Mouse (Mus musculus): ENCODE measurements around the gene Hyal1. TPM values are rescaled to one million over a fixed set of nuclear protein-coding genes. Genes with fewer than 3 reads are reported as not detected.

The Hyal1 gene
- total RNA-seq, 2 experiments from 2014 or later: 0.44 to 0.54 TPM

Other genes starting within 250 kb of the Hyal1 start
- gene Hemk1, start 238.6 kb upstream of the Hyal1 start, total RNA-seq (2015): 14.5 and 20.2 TPM in 2 replicates
- 12.0 and 14.0 TPM in 2 replicates for gene Hemk1, start 238.6 kb upstream of the Hyal1 start, total RNA-seq (2017)
- 0.07 TPM in 1 of 2 replicates, not detected in the other for gene 6430571L13Rik, start 236.3 kb upstream of the Hyal1 start, total RNA-seq (2015)
- gene 6430571L13Rik, start 236.3 kb upstream of the Hyal1 start, total RNA-seq (2017): 0.08 and 0.17 TPM in 2 replicates
- gene Cacna2d2, start 177.3 kb upstream of the Hyal1 start, total RNA-seq (2015): 0.42 and 1.5 TPM in 2 replicates
- 0.30 and 0.37 TPM in 2 replicates for gene Cacna2d2, start 177.3 kb upstream of the Hyal1 start, total RNA-seq (2017)
- 9.9 and 12.3 TPM in 2 replicates for gene Tmem115, start 43.0 kb upstream of the Hyal1 start, total RNA-seq (2015)
- gene Tmem115, start 43.0 kb upstream of the Hyal1 start, total RNA-seq (2017): 14.5 and 19.9 TPM in 2 replicates
- 19.3 and 22.8 TPM in 2 replicates for gene Cyb561d2, start 34.7 kb upstream of the Hyal1 start, total RNA-seq (2015)
- gene Cyb561d2, start 34.7 kb upstream of the Hyal1 start, total RNA-seq (2017): 12.2 and 16.3 TPM in 2 replicates
- gene Nprl2, start 34.7 kb upstream of the Hyal1 start, total RNA-seq (2015): 9.2 and 14.3 TPM in 2 replicates
- 10.7 and 13.0 TPM in 2 replicates for gene Nprl2, start 34.7 kb upstream of the Hyal1 start, total RNA-seq (2017)
- gene Zmynd10, start 29.6 kb upstream of the Hyal1 start, total RNA-seq (2015): 0.12 TPM in 1 of 2 replicates, not detected in the other
- gene Zmynd10, start 29.6 kb upstream of the Hyal1 start, total RNA-seq (2017): 0.33 and 0.37 TPM in 2 replicates
- 27.3 and 27.4 TPM in 2 replicates for gene Rassf1, start 25.4 kb upstream of the Hyal1 start, total RNA-seq (2015)
- 35.4 and 38.8 TPM in 2 replicates for gene Rassf1, start 25.4 kb upstream of the Hyal1 start, total RNA-seq (2017)
- 16.7 and 17.1 TPM in 2 replicates for gene Tusc2, start 13.7 kb upstream of the Hyal1 start, total RNA-seq (2015)
- gene Tusc2, start 13.7 kb upstream of the Hyal1 start, total RNA-seq (2017): 15.2 and 15.3 TPM in 2 replicates
- 6.6 and 7.3 TPM in 2 replicates for gene Hyal2, start 9.0 kb upstream of the Hyal1 start, total RNA-seq (2015)
- gene Hyal2, start 9.0 kb upstream of the Hyal1 start, total RNA-seq (2017): 2.8 and 4.1 TPM in 2 replicates
- 9.3 and 15.4 TPM in 2 replicates for gene Naa80, start 2.0 kb downstream of the Hyal1 start, total RNA-seq (2015)
- 9.3 and 10.4 TPM in 2 replicates for gene Naa80, start 2.0 kb downstream of the Hyal1 start, total RNA-seq (2017)
- 1.4 and 1.7 TPM in 2 replicates for gene Hyal3, start 3.9 kb downstream of the Hyal1 start, total RNA-seq (2015)
- 0.58 TPM in 1 of 2 replicates, not detected in the other for gene Hyal3, start 3.9 kb downstream of the Hyal1 start, total RNA-seq (2017)
- 68.0 and 93.4 TPM in 2 replicates for gene Ifrd2, start 10.7 kb downstream of the Hyal1 start, total RNA-seq (2015)
- gene Ifrd2, start 10.7 kb downstream of the Hyal1 start, total RNA-seq (2017): 31.5 and 72.4 TPM in 2 replicates
- gene Sema3b, start 32.3 kb downstream of the Hyal1 start, total RNA-seq (2015): not detected in 2 replicates
- not detected in 2 replicates for gene Sema3b, start 32.3 kb downstream of the Hyal1 start, total RNA-seq (2017)
- 333 and 362 TPM in 2 replicates for gene Gnai2, start 58.4 kb downstream of the Hyal1 start, total RNA-seq (2015)
- 423 and 432 TPM in 2 replicates for gene Gnai2, start 58.4 kb downstream of the Hyal1 start, total RNA-seq (2017)
- gene Slc38a3, start 92.6 kb downstream of the Hyal1 start, total RNA-seq (2015): not detected in 2 replicates
- not detected in 2 replicates for gene Slc38a3, start 92.6 kb downstream of the Hyal1 start, total RNA-seq (2017)
- 0.12 TPM in 1 of 2 replicates, not detected in the other for gene Gnat1, start 102.8 kb downstream of the Hyal1 start, total RNA-seq (2015)
- gene Gnat1, start 102.8 kb downstream of the Hyal1 start, total RNA-seq (2017): not detected in 2 replicates
- not detected in 2 replicates for gene Sema3f, start 133.5 kb downstream of the Hyal1 start, total RNA-seq (2015)
- gene Sema3f, start 133.5 kb downstream of the Hyal1 start, total RNA-seq (2017): 1.00 TPM in 1 of 2 replicates, not detected in the other
- 110 and 146 TPM in 2 replicates for gene Rbm5, start 194.1 kb downstream of the Hyal1 start, total RNA-seq (2015)
- gene Rbm5, start 194.1 kb downstream of the Hyal1 start, total RNA-seq (2017): 142 and 235 TPM in 2 replicates

Data from megakaryocyte progenitor cell, adult 5-6 weeks (primary cell).